Mouse (Mus musculus): ENCODE data around the gene Helq.
A peak's percentile ranks its signal among the peaks of the same experiment; 100 is the strongest.

Gene Helq

DNA sequence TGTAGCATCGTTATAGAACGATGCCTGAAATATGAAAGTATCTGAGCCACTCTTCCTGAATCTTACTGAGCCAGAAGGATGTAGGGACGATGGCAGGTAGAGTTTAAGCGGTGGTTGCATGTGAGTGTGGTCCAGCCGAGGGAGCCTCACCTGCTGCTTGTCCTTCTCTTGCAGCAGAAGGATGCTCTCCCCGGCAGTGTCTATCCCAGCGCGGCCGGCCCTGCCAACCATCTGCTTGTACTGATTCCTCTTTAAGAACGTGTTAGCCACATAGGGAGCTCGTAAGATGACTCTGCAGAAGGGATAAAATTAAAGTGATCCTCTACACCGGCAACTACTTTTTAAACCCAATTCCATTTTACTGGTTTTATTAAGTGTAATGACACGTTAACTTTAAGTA lies 19.4 kb downstream of the Helq start:
- no peak for DNase-seq (ENCODE audit: low read depth, low spot score)

DNA sequence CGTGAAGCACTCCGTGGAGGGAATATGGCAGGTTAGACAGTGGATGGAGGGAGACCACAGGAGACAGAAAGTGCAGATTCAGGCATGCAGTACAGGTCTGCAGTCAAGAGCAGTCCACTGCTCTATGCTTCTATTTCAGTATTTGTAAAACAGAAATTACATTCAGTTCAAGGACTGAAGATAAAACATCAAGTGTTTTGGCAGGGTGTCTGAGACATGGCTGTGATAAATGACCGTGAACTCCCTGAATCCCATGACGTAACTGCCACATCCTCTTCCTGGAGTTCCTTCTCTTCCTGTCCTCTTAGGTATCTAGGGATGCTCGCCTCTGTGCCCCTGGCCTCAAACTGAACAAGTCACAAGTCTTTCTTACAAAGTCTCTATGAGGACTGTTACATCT lies 21.5 kb downstream of the Helq start:
- DNase-seq (ENCODE audit: low read depth, low spot score), result no peak

DNA sequence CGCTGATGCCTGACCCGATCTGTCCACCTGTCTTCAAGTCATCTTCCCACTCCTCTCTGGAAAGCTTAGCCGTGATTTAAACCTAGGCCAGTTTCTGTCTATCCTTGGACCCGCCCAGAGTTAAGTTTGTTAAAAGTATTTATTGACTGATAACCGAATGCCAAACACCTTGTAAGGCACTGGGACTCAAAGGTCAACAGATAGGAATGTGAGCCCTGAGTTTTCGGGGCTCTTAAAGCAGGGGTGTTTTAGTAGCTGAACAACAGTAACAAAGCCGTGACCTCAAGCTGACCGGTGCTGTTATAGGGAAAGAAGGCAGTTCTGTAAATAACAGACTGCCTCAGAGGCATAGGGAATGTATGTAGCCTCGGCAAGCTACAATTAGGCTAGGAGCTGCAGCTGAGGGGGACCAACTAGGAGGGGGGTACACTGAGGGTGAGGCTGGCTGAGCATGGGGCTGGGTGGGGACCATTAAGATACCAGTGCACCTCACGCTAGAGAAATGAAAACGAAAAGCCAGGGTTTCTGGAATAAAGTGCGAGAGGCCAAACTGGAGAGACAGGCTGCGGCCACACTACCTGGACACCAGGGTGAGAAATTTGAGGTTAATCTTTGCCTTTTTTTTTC lies 22.5 kb downstream of the Helq start:
- no peak for DNase-seq (ENCODE audit: low read depth, low spot score)

DNA sequence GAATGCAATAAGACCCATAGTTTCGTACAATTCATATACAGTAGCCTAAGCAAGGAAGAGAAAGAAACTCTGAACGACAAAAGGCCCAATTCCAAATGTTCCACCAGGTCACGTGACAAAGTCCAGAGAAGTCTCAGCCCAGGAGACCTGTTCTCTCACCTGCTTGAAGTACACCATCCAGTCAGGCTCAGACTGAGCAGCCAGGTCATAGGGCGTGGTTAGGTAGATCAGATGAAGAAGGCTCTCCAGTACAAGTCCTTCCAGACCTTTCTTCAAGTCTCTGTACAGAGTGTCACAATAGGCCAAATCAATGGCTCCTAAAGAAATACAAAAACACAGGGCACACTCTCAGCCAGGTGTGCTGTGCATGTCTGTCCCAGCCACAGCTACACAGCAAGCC lies 26.8 kb downstream of the Helq start:
- DNase-seq (ENCODE audit: low read depth, low spot score), result no peak

DNA sequence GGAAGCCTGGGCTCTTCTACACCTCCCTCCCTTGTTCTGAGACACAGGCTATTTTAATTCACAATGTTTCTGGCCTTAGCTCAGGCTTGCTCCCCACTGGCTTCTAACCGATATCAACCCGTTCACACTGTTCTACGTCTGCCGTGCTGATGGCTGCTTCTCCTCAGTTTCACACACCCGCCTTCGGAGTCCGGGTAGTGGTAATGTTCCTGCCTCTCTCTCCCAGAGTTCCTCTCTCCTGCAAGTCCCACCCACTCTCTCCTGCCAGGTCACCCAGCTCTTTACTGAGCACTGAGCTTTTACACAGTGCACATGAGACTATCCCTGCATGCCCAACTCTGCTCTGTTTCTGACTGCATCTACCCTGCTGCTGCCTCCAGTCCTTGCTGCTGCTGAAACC lies 32.4 kb downstream of the Helq start:
- DNase-seq (ENCODE audit: low read depth, low spot score), result no peak

DNA sequence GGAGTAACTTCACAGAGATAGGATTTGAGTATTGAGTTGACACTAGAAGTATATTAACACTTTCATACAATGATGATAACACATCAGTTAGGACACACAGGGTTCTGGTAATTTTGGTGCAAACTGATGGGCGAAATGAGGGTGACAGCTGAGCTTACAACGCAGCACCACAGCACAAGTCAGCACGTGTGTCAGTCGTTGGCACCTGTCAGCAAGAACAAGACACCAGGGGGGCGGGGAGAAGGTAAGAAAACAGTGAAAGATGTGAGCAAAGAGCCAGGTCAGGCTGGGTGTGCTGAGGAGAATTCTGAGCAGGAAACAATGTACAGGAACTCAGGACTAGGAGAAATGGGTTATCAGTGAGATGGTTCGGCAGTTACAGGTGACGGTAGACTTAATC lies 36.7 kb downstream of the Helq start:
- DNase-seq (ENCODE audit: low read depth, low spot score), result no peak

DNA sequence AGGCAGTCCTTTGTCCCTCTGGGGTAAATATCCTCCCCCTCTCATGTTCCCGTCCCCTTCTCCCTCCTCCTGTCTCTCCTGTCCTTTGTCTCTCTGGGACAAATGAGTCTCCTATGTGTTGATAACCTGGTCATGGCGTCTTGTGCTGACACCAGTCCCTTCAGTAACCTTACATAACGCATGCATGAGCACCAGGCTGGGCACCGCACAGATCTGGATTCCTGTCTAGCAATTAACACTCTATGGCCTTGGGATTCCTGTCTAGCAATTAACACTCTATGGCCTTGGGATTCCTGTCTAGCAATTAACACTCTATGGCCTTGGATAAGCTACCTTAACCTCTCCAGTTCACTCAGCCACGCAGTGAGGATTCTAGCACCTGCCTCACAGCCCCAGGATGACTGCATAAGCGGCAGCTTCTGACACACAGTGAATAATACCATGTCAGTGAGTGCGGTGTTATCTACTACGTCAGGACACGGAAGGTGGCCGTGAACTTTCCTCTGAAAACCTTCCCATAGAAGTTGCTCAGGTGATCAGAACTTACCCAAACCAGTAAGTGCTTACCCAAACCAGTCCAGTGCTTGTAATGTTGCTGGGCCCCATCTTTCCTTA lies 38.2 kb downstream of the Helq start:
- no peak for DNase-seq (ENCODE audit: low read depth, low spot score)

DNA sequence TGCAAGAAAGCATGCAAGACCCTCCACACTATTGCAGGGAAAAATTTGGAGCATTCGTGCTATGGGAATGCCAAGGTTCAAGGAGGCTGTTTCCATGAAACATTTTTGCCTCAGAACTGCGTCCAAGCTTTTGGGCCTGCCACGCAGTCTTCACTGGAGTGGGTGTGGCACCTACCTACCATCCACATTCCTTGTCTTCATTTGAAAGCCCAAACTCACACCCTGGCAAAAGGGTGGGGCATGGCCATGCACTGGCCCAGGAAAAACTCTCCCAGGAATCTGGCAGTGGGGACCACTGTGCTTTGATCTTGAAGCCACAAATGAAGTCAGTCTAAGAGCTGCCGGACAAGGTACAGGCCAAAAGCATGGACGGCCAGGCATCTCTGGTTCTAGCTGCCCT lies 40.3 kb downstream of the Helq start:
- DNase-seq (ENCODE audit: low read depth, low spot score), result no peak

DNA sequence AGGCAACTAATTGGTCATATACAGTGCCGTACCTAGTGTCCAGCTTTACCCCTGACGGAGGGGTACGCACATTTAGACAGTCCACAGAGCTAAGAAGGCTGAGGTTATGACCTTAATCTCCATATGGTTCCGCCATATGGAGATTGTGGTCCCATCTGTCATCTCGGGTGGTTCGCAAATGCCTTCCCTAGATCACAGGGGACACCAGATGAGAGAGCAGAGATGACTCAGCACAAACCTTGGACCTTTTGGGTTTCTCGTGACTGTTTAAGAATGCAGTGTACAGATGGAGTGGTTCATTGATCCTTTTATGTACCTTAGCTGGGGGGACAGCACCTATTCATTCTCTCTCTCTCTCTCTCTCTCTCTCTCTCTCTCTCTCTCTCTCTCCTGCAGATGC lies 45.0 kb downstream of the Helq start:
- no peak for DNase-seq (ENCODE audit: low read depth, low spot score)

DNA sequence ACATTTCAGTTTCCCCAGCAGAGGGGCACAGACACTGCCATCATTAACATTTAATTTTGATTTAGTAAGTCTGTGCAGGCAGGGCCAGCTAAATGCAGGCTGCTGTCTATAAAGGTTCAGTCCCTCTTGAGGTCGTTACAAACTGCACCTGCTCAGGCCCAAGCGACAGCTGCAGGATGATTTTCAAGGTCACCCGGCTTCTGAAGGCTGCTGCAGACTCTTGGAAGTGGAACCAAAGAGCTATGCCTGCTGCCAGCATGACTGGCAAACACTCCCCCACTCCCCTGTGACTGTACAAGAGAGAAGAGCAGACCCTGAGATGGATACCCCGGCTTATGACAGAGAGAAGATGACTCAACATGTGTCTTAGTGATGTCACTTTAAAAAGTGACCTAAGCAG lies 46.7 kb downstream of the Helq start:
- DNase-seq (ENCODE audit: low read depth, low spot score), result no peak

DNA sequence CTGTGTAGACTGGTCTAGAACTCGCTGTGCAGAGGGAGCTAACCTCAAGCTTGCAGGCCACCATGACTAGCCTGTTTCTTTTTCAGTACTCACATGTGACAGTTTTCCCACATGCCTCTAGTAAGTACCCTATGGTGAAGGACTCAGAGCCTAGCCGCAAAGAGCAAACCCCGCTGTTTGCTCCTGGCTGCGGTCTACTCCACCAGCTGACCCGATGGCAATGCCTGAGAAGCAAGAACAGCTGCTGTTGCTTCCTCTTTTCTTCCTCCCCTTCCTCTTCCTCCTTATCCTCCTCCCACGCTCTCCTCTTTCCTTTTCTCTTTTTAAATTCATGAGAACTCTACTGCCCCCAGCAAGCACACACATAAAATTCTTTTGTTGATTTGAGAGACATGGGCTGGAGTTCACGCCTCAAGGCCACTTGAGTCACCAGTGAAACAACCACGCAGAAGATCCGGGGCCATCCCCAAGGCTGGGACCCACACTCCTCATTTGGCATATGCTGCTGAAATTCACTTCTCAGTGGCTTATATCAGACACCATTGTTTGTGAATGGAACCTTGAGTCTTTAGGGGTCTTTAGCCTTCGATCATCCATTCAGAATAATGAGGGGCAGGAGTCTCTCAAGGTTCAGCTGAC lies 47.7 kb downstream of the Helq start:
- no peak for DNase-seq (ENCODE audit: low read depth, low spot score)

DNA sequence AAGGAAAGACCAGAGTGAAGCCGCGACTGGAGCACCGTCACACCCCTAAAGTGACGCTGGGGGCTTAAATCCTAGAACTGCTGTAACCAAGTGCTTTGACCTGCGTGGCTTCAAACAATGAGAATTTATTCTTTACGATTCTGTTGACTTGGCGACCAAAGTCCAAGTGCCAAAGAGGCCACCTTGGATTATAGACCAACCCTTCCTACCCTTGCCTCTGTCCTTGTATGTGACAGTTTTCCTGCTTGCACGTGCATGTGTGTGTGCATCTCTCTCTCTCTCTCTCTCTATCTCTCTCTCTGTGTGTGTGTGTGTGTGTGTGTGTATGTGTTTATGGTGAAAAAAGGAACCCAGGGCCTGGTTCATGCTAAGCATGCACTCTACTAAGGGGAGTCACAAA lies 59.6 kb downstream of the Helq start:
- DNase-seq (ENCODE audit: low read depth, low spot score), result no peak

DNA sequence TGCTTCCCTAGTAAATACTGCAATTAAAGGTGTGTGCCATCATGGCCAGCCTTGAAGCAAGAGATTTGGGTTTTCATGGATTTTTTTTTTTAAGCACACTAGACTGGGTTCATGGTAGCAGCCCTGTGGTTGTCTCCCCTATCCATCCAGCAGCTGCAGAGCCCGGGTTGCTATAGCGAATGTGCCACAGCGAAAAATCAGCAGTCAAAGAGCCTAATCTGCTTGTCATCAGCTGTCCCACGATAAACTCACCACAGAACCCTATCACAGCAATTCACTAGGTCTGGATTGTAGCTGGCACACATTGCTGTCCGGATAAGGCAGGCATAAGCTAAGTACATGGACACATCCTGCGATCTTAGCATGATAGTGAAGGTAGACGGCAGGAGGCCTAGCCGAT lies 61.5 kb downstream of the Helq start:
- no peak for DNase-seq (ENCODE audit: low read depth, low spot score)

DNA sequence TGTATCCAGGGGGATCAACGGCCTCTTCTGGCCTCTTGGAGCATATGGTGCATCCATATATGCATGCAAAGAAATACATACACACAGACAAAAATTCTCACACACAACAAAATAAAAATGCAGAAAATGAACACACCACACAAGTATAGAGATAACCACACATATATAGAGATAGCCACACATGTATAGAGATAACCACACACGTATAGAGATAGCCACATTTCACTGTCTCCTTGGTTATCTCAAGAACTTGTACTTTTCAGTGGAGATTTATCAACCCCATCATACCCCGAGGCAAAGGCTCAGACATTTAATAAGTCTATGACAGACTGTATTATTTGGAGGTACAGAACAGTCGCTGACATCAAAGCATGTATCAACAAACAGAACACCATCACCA lies 63.9 kb downstream of the Helq start:
- DNase-seq (ENCODE audit: low read depth, low spot score), result no peak

DNA sequence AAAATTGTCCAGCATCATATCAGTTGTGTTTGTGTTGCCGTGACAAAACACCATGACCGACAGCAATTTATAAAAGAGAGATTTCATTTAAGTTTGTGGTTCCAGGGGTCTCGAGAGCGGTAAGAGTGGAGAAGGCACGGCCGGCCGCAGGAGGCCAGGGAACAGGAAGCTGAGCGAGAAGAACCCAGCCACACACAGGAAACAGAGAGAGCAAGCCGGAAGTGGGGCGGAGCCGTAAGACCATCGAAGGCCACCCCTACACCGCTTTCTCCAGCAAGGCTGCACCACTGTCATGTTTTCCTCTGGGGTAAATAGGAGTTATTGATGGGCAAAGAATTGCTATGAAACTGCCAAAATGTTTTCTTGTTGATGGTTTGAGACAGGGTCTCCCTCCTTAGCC lies 69.6 kb downstream of the Helq start:
- peak; percentile 66 for DNase-seq (ENCODE audit: low read depth, low spot score)

DNA sequence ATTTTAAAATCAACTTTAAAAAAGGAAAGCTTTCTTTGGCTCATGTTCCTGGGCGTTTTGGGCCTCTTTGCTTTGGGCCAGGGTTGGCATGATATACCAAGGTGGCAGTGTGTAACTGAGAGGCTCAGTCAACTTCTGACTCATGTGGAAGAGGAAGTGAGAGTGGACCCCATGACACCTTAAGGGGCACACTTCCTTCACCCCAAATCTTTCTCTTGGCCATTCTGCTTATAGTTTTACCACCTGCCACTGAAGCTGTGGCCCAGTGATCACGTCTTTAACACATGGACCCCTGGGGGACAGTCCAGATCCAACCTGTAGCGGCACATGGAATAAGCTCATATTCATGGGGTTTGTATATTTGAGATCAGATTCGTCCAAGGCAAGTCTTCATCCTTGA lies 72.4 kb downstream of the Helq start:
- DNase-seq (ENCODE audit: low read depth, low spot score), result no peak

DNA sequence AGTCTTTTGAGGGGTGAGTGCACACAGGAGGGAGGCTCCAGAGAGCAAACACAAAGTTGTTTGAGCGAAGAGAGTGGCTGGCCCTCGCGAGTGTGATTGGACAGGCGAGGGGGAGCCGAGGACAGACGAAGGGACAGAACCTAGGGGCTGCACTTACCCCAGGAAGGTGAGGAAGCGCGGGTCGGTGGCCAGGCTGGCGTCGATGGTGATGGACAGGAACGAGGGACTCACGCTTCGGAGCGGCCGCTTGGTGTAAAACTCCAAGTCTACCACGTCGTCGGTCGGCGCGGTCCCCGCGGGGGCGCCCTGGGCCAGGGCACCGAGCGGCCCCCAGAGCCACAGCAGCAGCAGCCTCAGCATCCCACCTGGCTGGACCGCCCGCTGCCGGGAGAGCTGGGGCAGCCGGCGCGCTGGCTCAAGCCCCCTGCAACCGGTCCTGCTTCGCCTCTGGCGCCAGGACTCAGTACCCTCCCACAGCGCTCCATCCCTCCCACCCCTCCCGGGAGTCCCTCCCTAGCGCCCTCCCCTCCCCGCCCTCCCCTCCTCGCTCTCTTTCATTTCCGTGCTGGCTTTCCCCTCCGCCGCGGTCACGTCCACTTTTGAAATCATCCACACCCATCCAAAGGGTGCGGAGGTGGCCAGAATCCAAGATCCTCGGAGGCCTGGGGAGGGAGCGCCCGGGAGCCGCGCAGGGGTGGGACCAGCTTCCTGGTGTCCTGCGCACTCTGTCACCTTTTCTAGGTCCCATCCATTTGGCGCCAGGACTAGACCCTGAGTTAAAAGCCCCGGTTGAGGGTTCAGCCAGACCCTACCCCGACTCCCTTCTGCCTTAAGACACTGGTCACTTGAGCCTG lies 78.9 kb downstream of the Helq start, which contains the start of gene Hpse:
Hpse (minus strand) TSS at position 482 of the 854 bp plus-strand sequence.
- DNase-seq (ENCODE audit: low read depth, low spot score), result peak; percentile 47

DNA sequence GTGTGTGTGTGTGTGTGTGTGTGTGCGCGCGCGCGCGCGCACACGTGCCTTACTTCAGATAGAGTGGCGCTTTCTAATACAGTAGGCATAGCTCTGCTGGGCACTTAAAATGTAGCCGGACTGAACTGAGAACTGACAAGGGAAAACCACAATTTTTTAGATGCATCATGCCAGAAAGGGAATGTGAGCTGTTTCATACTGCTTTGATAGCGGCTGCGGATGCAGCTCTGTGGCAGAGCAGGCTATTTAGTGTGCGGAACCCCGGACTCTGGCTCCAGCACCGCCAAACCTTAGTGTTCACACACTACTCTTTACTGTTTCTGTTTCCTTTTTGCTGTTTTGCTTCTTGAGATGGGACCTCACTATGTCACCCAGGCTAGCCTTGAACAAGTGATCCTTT lies 81.6 kb downstream of the Helq start:
- DNase-seq (ENCODE audit: low read depth, low spot score), result no peak
